Mouse (Mus musculus) liver, adult 2 months (tissue): ENCODE measurements around the gene Klhdc7a.

Experiments used
- CTCF ChIP-seq: fragments of 200-500 bp; IDR thresholded peaks from 2 replicates; pipeline ENCODE4 v1.5.1; 2011; ENCODE audit warnings: low read depth, low read length, control low read depth
- POLR2A ChIP-seq: fragments of 200-500 bp; IDR thresholded peaks from 2 replicates; pipeline ENCODE4 v1.6.1; 2011; ENCODE audit warnings: low read length, control low read depth; ENCODE audit not compliant: insufficient read depth; ENCODE audit errors: extremely low read depth

DNA sequence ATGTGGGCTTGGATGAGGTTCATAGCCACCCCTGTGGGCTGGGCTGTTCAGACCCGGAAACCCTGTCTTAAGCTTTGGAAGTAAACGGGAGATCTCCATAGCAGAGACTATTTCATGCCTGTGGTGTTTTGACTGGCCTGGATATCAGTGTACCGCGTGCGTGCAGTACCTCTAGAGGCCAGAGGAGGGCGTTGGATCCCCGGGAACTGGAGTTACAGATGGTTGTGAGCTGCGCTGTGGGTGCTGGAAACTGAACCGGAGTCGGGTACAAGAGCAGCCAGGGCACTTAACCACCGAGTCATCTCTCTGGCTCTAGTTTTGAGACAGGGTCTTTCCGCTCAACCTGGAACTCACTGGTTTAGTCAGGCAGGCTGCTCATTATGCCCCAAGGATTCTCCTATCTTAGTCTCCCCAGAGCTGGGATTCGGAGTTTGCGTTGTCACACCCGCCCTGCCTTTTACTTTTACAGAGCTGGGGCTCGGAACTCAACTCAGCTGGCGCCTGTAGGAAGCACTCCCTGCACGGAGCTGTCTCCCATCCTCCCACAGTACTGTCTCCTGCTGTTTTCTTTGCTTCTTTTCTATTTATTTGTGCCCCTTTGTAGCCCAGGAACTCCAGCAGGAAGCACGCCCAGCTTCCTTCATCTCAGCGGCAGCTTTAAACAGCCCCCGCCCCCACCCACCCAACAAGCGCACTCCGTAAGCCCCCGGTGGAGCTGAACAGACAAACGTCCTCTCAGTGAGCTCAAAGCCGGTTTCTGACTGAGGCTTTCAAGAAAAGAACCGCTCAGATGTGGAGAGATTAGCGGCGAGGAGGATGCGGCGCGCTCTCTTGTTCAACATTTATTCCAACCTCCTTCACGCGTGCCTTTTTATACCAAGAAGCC is 42.3 kb downstream of the Klhdc7a start:
- no peak for TF ChIP-seq POLR2A
- no peak for TF ChIP-seq CTCF
